Mouse (Mus musculus) hindbrain, embryonic 13.5 days (tissue): ENCODE measurements around the gene Plk3. TPM values are rescaled to one million over a fixed set of nuclear protein-coding genes. Genes with fewer than 3 reads are reported as not detected.

Experiments used
- ATAC-seq: fragments of 200-750 bp; cut with Nextera tagmentation; 2 replicates; pipeline ENCODE4 v1.8.0; 2017; ENCODE audit warnings: moderate TSS enrichment; ENCODE audit not compliant: low FRiP score
- H3K27ac ChIP-seq: fragments of 300-500 bp; sonication (generic); 2 replicates; pipeline ENCODE4 v1.5.1; 2015; ENCODE audit warnings: inconsistent platforms, mild to moderate bottlenecking, moderate library complexity
- H3K27me3 ChIP-seq: fragments of 300-500 bp; sonication (generic); 2 replicates; pipeline ENCODE4 v1.6.1; 2015; ENCODE audit warnings: mild to moderate bottlenecking, inconsistent platforms
- H3K36me3 ChIP-seq: fragments of 300-500 bp; sonication (generic); 2 replicates; pipeline ENCODE4 v1.6.1; 2015; ENCODE audit warnings: mild to moderate bottlenecking, inconsistent platforms
- H3K4me1 ChIP-seq: fragments of 300-500 bp; sonication (generic); replicated peaks from 2 replicates; pipeline ENCODE4 v1.6.1; 2015; ENCODE audit warnings: inconsistent platforms
- H3K4me2 ChIP-seq: fragments of 300-500 bp; sonication (generic); 2 replicates; pipeline ENCODE4 v1.6.1; 2015; ENCODE audit warnings: inconsistent platforms, mild to moderate bottlenecking, moderate library complexity
- H3K4me3 ChIP-seq: fragments of 300-500 bp; sonication (generic); 2 replicates; pipeline ENCODE4 v1.5.1; 2015; ENCODE audit warnings: mild to moderate bottlenecking, inconsistent platforms
- H3K9ac ChIP-seq: fragments of 300-500 bp; sonication (generic); 2 replicates; pipeline ENCODE4 v1.6.1; 2015; ENCODE audit warnings: mild to moderate bottlenecking, inconsistent platforms
- H3K9me3 ChIP-seq: fragments of 300-500 bp; sonication (generic); 2 replicates; pipeline ENCODE4 v1.6.1; 2016; ENCODE audit warnings: inconsistent platforms
- WGBS: fragments of 180-500 bp; shearing (Covaris S2); methylation state at CpG from one replicate; pipeline ENCODE4 v1.1.7; 2015; 5-methylcytosine and 5-hydroxymethylcytosine counted together
- polyA plus RNA-seq: library from polyadenylated mRNA; unstranded; fragments of >200 nt; fragmentation: Nextera tagmentation; extraction: Ambion mirVana; gene quantifications from 2 replicates; pipeline ENCODE4 v1.2.1, GENCODE M21; 2015

Gene Plk3
- polyA plus RNA-seq, 1 experiment from 2014 or later, result 16.2 TPM

DNA sequence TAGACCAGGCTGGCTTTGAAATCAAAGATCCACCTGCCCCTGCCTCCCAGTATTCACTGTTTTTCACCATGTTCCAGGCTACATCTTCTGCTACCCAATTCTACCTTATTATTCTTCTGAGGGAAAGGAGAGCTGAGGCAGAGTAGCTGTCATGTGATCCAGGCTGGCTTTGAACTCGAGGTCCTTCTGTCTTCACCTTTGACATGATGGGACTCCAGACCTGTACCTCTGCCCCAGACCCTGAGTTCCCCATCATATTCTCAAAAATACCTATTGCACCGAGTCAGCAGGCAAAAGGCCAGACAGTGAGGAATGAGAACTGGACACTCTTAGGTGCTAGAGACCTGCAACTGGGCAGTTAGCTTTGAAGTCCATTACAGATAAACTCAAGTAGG lies 835 bp upstream of the Plk3 start:
- peaks cover 39% of the 10 kb centered on the region for H3K4me1 ChIP-seq
- H3K9ac ChIP-seq, result peak overlapping the region; percentile 63; the same call in 1 of the 2 replicates
- H3K27ac ChIP-seq, result peak overlapping the region; percentile 89
- peak overlapping the region; percentile 80 for H3K4me3 ChIP-seq
- H3K36me3 ChIP-seq, result peaks cover 14% of the 10 kb centered on the region
- no peak for ATAC-seq
- no peaks in the 10 kb centered on the region for H3K9me3 ChIP-seq
- WGBS, result 34% methylated on average over 2 of the region's 2 CpGs
- H3K4me2 ChIP-seq, result peak overlapping the region; percentile 78
- peaks cover 2% of the 10 kb centered on the region; the same call in 1 of the 2 replicates for H3K27me3 ChIP-seq

DNA sequence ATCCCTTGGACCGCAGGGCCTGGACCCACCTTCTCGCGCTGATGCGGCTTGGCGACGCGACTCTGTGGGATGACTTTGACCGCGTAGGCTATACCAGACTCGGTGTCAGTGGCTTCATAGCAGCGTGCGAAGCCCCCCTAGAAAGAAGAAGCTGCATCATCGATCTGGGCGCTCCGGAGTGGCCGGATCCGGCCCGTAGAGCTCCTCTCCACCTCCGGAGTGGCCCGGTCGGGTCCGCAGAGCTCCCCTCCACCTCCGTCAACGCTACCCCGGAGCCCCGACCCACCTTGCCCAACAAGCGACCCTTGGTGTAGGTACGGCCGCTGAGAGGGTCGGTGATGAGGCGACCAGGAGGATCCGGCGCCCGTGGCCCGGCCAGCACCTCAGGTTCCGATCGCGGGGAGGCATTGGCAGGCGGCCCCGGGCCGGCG lies 382 bp downstream of the Plk3 start:
- H3K4me3 ChIP-seq, result peak overlapping the region; percentile 80
- peak overlapping the region; percentile 90 for H3K9ac ChIP-seq
- peaks cover 25% of the 10 kb centered on the region for H3K36me3 ChIP-seq
- WGBS, result under 1% methylated on average over 42 of the region's 42 CpGs
- peak overlapping the region; percentile 89 for H3K27ac ChIP-seq
- no peaks in the 10 kb centered on the region for H3K9me3 ChIP-seq
- ATAC-seq, result peak; percentile 57
- peak overlapping the region; percentile 78 for H3K4me2 ChIP-seq
- peaks cover 2% of the 10 kb centered on the region; the same call in 1 of the 2 replicates for H3K27me3 ChIP-seq
- peaks cover 39% of the 10 kb centered on the region for H3K4me1 ChIP-seq

DNA sequence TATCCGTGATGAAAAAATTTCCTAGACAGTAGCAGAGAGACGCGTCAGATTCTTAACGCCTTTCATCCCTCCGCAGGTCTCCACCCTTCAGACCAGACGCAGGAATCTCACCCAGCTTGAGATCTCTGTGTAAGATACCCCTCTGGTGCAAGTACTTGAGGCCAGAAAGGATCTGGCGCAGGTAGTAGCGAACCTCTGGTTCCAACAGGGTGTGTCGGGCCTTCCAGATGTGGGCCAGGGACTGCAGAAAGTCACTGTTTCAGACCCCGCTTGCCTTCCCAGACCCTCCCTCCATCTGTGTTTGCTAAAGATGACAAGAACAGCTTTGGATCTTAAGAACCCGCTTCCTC lies 994 bp downstream of the Plk3 start:
- H3K9ac ChIP-seq, result peak overlapping the region; percentile 90
- 6% methylated on average over 11 of the region's 11 CpGs for WGBS
- no peak for ATAC-seq

DNA sequence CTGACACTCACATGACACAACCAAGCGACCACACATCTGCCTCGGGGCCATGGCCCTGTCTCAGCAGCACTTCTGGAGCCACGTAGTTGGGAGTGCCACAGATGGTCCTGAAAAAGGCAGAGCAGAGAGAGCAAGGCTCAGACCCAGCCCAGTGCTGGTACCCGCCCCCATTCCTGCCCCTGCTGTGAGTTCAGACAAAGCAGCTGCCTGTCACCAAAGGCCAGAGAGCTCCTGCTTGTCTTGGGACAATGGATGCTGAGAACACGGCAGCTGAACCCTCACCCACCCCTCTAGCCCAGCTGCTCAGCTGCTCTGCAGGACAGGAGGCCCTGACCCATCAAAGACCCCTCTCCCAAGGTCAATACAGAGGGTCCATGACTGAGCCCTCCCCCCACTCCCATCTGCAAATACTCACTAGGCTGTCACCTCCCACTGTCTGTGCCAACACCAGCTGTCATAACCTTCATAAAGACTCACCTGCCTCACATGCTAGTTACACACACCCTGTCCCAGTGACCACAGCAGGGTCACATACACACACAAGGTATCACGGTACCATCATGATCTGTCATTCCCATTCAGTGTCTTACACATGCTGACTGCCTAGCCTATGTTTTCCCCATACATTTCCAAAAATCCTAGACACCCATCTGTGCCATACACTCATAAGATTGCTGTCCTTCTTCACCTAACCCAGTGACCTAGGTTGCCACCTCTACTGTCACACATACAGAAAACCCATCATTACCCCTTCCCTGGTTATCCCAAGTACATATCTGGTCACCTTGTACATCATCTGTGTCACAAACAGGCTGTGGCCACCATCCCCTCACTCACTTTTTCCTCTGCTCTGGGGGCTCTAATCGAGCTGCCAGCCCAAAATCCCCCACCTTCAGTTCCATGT lies 1.6 kb downstream of the Plk3 start:
- Histone ChIP-seq H3K4me3 (peak overlapping the region; percentile 80), H3K4me1 (peaks cover 39% of the 10 kb centered on the region), H3K4me2 (peak overlapping the region; percentile 78), H3K27me3 (peaks cover 2% of the 10 kb centered on the region; the same call in 1 of the 2 replicates), H3K36me3 (peaks cover 33% of the 10 kb centered on the region), H3K9me3 (no peaks in the 10 kb centered on the region), H3K27ac (peak overlapping the region; percentile 89), H3K9ac (peak overlapping the region; percentile 90)
- 3% methylated on average over 7 of the region's 7 CpGs for WGBS
- ATAC-seq, result 0 out of 2 replicates have a peak, but pooled peaks have one; percentile 14

More for the DNA sequence above, 994 bp downstream of the Plk3 start:
- Histone ChIP-seq H3K27ac (peak overlapping the region; percentile 89; the same call in 1 of the 2 replicates), H3K36me3 (peaks cover 31% of the 10 kb centered on the region), H3K4me2 (peak overlapping the region; percentile 78), H3K27me3 (peaks cover 2% of the 10 kb centered on the region; the same call in 1 of the 2 replicates), H3K9me3 (no peaks in the 10 kb centered on the region), H3K4me1 (peaks cover 39% of the 10 kb centered on the region), H3K4me3 (peak overlapping the region; percentile 80)

DNA sequence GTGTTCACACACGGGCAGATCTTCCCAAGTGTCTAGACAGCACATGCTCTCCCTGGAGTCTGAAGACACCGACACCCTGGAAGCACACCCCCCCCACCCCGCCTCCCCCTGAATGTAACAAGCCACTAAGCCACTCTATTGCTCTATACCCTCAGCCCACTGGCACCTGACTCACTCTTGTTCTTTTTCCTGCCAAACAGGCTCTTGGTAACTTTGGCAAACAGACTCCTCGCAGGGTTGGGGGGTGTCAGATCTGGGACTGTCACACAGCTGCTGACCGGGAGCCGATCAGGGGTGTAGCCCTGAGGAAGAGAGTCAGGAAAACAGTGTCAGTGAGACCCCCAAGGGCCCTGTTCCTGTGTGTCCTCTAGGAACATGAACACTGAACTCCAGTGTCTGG lies 2.6 kb downstream of the Plk3 start:
- Histone ChIP-seq H3K9me3 (no peaks in the 10 kb centered on the region), H3K9ac (peak overlapping the region; percentile 90; the same call in 1 of the 2 replicates), H3K27me3 (peaks cover 2% of the 10 kb centered on the region; the same call in 1 of the 2 replicates), H3K4me2 (peak overlapping the region; percentile 78), H3K36me3 (peaks cover 34% of the 10 kb centered on the region), H3K4me3 (no peak overlapping the region), H3K4me1 (peaks cover 40% of the 10 kb centered on the region), H3K27ac (peak overlapping the region; percentile 66)
- 48% methylated on average over 6 of the region's 6 CpGs for WGBS
- ATAC-seq, result no peak

DNA sequence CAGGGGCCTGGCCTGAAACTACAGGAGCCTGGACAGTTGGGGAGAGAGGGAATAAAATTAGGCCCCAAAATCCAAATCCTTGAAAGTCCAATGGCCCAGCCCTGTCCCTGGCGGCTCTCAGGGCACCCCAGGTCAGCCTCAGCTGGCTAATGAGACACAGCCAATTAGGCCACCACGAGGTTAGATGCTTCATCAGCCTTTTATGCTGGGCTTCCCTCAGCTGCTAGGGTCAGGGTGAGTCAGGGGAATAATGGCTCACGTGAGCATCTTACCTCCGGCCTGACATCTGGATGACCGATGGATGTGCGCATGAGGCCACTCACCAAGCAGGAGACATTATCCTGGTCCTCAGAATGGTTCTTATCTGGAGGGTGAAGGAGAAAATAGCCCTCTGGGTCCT lies 3.0 kb downstream of the Plk3 start:
- 29% methylated on average over 6 of the region's 6 CpGs for WGBS
- ATAC-seq, result no peak
- Histone ChIP-seq H3K4me1 (peaks cover 44% of the 10 kb centered on the region), H3K27ac (no peak overlapping the region), H3K4me3 (no peak overlapping the region), H3K4me2 (no peak overlapping the region), H3K36me3 (peaks cover 34% of the 10 kb centered on the region), H3K9ac (peak overlapping the region; percentile 90; the same call in 1 of the 2 replicates), H3K9me3 (no peaks in the 10 kb centered on the region), H3K27me3 (peaks cover 2% of the 10 kb centered on the region; the same call in 1 of the 2 replicates)

DNA sequence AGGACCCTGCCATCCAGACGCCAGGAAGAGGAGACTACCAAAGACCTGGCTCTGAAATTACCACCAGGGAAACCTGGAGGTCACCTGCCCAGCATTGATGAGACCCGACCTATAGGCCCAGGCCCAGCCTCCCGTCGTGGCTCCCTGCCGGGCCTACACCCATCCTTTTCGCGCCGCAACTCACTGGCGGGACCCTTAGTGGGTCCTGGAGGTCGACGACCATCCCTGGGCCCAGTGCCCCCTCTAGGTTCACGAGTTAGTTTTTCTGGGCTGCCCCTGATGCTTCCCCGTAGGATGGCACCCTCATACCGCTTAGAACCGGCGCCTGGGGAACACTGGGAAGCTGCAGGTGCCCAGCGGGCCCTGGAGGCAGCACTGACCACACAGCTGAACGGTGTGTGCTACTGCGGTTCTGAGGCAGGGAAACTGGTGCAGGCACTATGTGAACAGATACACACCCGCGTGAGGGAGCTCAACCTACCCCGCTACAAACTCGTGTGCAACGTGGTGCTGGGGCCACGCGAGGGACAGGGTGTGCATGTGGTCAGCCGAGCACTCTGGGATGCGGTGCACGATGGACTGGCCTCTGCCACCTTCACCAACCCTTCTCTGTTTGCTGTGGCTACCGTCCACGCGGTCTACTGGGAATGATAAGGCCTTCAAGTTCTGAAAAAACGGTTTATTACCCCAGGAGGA lies 5.6 kb downstream of the Plk3 start:
- ATAC-seq, result no peak
- Histone ChIP-seq H3K4me1 (peaks cover 52% of the 10 kb centered on the region), H3K9me3 (no peaks in the 10 kb centered on the region), H3K27ac (no peak overlapping the region), H3K4me3 (no peak overlapping the region), H3K36me3 (peaks cover 34% of the 10 kb centered on the region), H3K4me2 (no peak overlapping the region), H3K27me3 (no peaks in the 10 kb centered on the region; the same call in 1 of the 2 replicates), H3K9ac (no peak overlapping the region)
- WGBS, result 92% methylated on average over 33 of the region's 33 CpGs

DNA sequence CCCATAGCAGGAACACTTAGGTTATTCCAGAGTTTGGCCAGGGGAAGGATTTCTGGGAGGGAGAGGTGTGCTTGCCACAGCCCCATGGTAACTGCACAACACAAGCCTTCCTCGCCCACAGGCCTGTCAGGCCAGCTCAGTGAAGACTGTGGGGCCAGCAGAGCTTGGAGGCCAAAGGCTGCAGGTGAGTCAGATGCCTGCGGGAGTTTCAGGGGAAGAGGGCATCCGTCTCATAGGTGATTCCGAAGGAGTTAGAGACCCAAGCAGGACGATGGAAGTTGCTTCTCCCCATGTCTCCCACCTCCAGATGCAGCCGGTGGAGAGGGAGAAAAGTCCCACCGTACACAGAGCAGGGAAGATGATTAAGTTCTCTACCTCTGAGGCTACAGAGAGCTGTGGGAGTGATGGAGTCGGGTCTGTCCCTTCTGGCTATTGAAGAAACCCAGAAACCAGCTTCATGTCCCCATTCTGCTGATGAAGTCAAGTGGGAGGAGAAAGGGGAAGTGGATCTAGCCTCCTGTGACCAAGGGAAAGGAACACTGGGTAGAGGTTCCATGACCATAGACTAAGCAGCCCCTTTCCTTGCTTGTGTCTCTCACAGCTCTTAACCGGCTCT lies 7.0 kb downstream of the Plk3 start, which contains the start of gene Tctex1d4:
Gene Tctex1d4, plus strand, starts transcription at position 120 of the 616 bp plus-strand sequence.
- 86% methylated on average over 9 of the region's 9 CpGs for WGBS
- peak within 1 kb of the TSS; percentile 60 for H3K9ac ChIP-seq

DNA sequence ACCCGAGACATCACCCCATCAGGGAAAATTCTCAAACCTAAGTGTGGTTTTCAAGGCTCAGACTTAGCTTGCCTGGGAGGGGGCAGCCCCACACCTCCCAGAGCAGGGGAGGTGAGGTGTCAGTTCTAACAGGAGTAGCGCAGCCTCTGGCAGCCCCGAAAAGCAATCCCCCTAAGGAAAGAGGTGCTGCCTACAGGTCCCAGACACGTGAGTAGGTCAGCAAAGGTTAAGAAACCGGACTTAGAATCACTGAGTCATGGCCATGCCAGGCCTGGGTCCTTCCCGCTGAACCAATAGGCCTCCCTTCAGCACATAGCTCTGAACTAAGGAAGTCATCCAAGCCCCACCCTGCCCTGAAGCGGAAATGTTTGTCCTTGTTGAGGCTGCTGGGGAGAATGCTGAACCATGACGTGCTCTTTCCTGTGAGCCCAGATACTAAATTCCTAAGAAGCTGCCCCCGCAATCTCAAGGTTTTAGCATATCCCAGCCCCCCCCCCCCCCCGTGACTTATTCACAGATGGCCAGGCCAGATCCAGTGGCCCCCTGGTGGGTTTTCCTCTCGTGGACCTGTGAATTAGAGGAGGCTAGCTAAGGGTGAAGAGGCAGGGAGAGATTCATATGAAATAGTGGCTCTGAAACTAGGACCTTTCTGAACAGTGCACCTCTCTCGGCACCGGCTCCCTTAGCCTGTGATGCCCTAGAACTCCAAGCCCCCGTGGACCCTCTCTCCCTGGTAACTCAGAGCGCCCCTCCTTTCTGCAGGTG lies 7.7 kb downstream of the Plk3 start:
- Histone ChIP-seq H3K9ac (peak overlapping the region; percentile 60), H3K36me3 (peaks cover 34% of the 10 kb centered on the region), H3K4me2 (0 out of 2 replicates have a peak overlapping the region, but pooled peaks have one; percentile 10), H3K4me1 (peaks cover 37% of the 10 kb centered on the region), H3K27ac (peak overlapping the region; percentile 89), H3K9me3 (no peaks in the 10 kb centered on the region), H3K4me3 (no peak overlapping the region), H3K27me3 (no peaks in the 10 kb centered on the region)
- ATAC-seq, result peak; percentile 11; the same call in 1 of the 2 replicates
- 49% methylated on average over 15 of the region's 15 CpGs for WGBS

More for the DNA sequence above, 7.0 kb downstream of the Plk3 start, which contains the start of gene Tctex1d4:
- Histone ChIP-seq H3K4me2 (0 out of 2 replicates have a peak within 1 kb of the TSS, but pooled peaks have one; percentile 10), H3K27ac (peak within 1 kb of the TSS; percentile 89), H3K4me1 (peaks cover 39% of the 10 kb centered on the region), H3K36me3 (peaks cover 34% of the 10 kb centered on the region), H3K27me3 (no peaks in the 10 kb centered on the region; the same call in 1 of the 2 replicates), H3K9me3 (no peaks in the 10 kb centered on the region), H3K4me3 (no peak within 1 kb of the TSS)
- ATAC-seq, result no peak

DNA sequence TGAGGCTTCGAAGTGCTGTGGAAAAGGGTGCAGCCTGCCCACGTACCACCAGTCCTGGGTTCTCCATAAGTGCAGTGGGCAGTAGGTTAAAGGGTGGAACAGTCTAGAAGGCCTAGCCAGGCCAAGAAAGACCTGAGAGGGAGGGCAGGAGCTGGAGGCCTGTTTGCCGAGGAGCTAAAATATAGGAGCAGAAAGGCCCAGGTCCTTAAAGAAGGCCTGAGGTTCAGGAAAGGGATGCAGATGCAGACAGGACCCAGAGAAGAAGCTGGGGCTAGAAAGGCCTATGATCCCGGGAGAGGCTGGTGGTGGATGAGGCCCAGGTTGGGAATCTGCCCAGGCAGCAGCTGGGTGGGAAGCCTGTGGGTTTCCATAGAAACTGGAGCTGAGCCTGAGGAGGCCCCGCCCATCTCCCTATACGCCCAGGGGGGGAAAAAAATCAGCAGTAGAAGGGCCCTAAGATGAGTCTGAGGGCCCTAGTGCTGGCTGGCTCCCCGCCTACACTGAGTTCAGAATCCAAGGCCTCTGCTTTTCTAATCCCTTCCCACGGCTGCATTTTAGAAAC lies 8.3 kb downstream of the Plk3 start, which contains the start of gene Btbd19:
Gene Btbd19, minus strand, starts transcription at position 378 of the 562 bp plus-strand sequence.
- Histone ChIP-seq H3K4me1 (peaks cover 33% of the 10 kb centered on the region), H3K9me3 (no peaks in the 10 kb centered on the region), H3K4me2 (0 out of 2 replicates have a peak within 1 kb of the TSS, but pooled peaks have one; percentile 10), H3K27me3 (no peaks in the 10 kb centered on the region), H3K4me3 (no peak within 1 kb of the TSS), H3K9ac (peak within 1 kb of the TSS; percentile 60), H3K36me3 (peaks cover 28% of the 10 kb centered on the region), H3K27ac (peak within 1 kb of the TSS; percentile 89)
- ATAC-seq, result no peak
- 34% methylated on average over 8 of the region's 8 CpGs for WGBS
